Mouse (Mus musculus) spleen, adult 2 months (tissue): ENCODE measurements around the gene Apoc1.

Experiments used
- CTCF ChIP-seq: fragments of 200-500 bp; IDR thresholded peaks from 2 replicates; pipeline ENCODE4 v1.5.1; 2011; ENCODE audit warnings: mild to moderate bottlenecking, inconsistent platforms; ENCODE audit not compliant: insufficient read depth, insufficient read length, insufficient replicate concordance; ENCODE audit errors: extremely low read depth
- POLR2A ChIP-seq: fragments of 200-500 bp; IDR thresholded peaks from 2 replicates; pipeline ENCODE4 v1.6.1; 2011; ENCODE audit warnings: low read depth, low read length, inconsistent platforms

- TF ChIP-seq CTCF (no peak), POLR2A (no peak)
These were observed 7.1 kb downstream of the Apoc1 start for GRCm38 (mm10) chr7:19685374-19685773.
